Mouse (Mus musculus) lung, postnatal 0 days (tissue): Measurements from ENCODE around the gene Olfr147.

Source experiments
- CTCF ChIP-seq: IDR thresholded peaks from 2 replicates; pipeline ENCODE4 v1.5.1; 2016; ENCODE audit warnings: antibody characterized with exemption, mild to moderate bottlenecking
- EP300 ChIP-seq: IDR thresholded peaks from 2 replicates; pipeline ENCODE4 v1.6.1; 2016; ENCODE audit warnings: antibody characterized with exemption, mild to moderate bottlenecking, control low read depth

DNA sequence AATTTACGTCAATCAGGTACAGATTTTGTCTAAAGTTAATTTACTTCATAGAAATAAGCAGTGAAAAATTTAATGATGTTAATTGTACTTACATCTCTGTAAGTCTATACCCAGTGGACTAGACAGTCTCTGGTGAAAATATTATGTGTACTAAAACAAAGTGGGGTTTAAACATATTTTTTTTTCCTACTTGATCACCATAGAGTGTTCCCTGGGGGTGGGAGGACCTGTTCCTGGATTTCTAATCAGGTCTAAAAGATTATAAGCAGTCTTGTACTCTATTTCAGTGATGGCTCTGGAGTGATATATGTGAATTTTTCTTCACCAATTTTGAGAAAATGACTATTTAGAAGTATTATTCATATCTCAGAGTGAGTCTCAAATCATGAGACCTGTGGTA lies at the start of gene Olfr147:
- TF ChIP-seq EP300 (no peak), CTCF (no peak)
